Mouse (Mus musculus) olfactory bulb, adult 2 months (tissue): Measurements from ENCODE around the gene Lhx3.

Source experiments
- CTCF ChIP-seq: fragments of 200-500 bp; IDR thresholded peaks from 2 replicates; pipeline ENCODE4 v1.5.1; 2012; ENCODE audit warnings: low read depth, mild to moderate bottlenecking, low read length, moderate library complexity; ENCODE audit not compliant: insufficient read depth
- POLR2A ChIP-seq: fragments of 200-500 bp; IDR thresholded peaks from 2 replicates; pipeline ENCODE4 v1.6.1; 2012; ENCODE audit warnings: mild to moderate bottlenecking, low read depth, low read length, moderate library complexity; ENCODE audit not compliant: insufficient read depth

GRCm38 (mm10) chr2:26205761-26206160 lies 2.3 kb downstream of the Lhx3 start:
- no peak for TF ChIP-seq POLR2A
- TF ChIP-seq CTCF: no peak
